Mouse (Mus musculus) kidney, adult 9 months (tissue): ENCODE results near the gene Cyp2e1.

Experiments
- DNase-seq: peaks from one replicate; pipeline ENCODE4 v3.0.0; 2022

Cyp2e1 gene

GRCm38 (mm10) chr7:140763447-140764020 lies at the start of gene Cyp2e1:
Gene Cyp2e1, plus strand, starts transcription at chr7:140763739.
- DNase-seq = peak; percentile 95

- peak; percentile 21 for DNase-seq
These were observed 46.1 kb upstream of the Cyp2e1 start for GRCm38 (mm10) chr7:140717155-140718055.

- peak; percentile 58 for DNase-seq
These were observed 42.4 kb upstream of the Cyp2e1 start for GRCm38 (mm10) chr7:140721095-140721494.

- no peak for DNase-seq
These were observed 38.0 kb upstream of the Cyp2e1 start for GRCm38 (mm10) chr7:140725558-140725957.

- DNase-seq = no peak
These were observed 30.4 kb upstream of the Cyp2e1 start for GRCm38 (mm10) chr7:140733162-140733561.

- DNase-seq = no peak
These were observed 16.1 kb upstream of the Cyp2e1 start for GRCm38 (mm10) chr7:140747402-140747801.

GRCm38 (mm10) chr7:140748116-140748826 lies 15.3 kb upstream of the Cyp2e1 start:
- peak; percentile 50 for DNase-seq

- DNase-seq = no peak
These were observed 14.7 kb upstream of the Cyp2e1 start for GRCm38 (mm10) chr7:140748827-140749160.

GRCm38 (mm10) chr7:140754556-140754955 lies 9.0 kb upstream of the Cyp2e1 start:
- DNase-seq = no peak

- DNase-seq = no peak
These were observed 7.2 kb upstream of the Cyp2e1 start for GRCm38 (mm10) chr7:140756151-140756854.

GRCm38 (mm10) chr7:140760647-140761046 lies 2.9 kb upstream of the Cyp2e1 start:
- DNase-seq = peak; percentile 65

GRCm38 (mm10) chr7:140765391-140765790 lies 1.9 kb downstream of the Cyp2e1 start:
- DNase-seq = peak; percentile 66

- no peak for DNase-seq
These were observed 2.6 kb downstream of the Cyp2e1 start for GRCm38 (mm10) chr7:140765888-140766739.

- DNase-seq = no peak
These were observed 17.0 kb downstream of the Cyp2e1 start for GRCm38 (mm10) chr7:140780548-140780947.

GRCm38 (mm10) chr7:140787406-140788052 lies 24.0 kb downstream of the Cyp2e1 start, which contains the start of gene Syce1:
Gene Syce1, minus strand, starts transcription at chr7:140787852.
- no peak for DNase-seq

GRCm38 (mm10) chr7:140788053-140788435 lies 24.5 kb downstream of the Cyp2e1 start:
- no peak for DNase-seq

GRCm38 (mm10) chr7:140793541-140793940 lies 30.0 kb downstream of the Cyp2e1 start:
- DNase-seq = no peak

GRCm38 (mm10) chr7:140797619-140798018 lies 34.1 kb downstream of the Cyp2e1 start:
- DNase-seq = no peak

- no peak for DNase-seq
These were observed 34.7 kb downstream of the Cyp2e1 start for GRCm38 (mm10) chr7:140798212-140798611.

- peak; percentile 72 for DNase-seq
These were observed 39.1 kb downstream of the Cyp2e1 start for GRCm38 (mm10) chr7:140802629-140803028.

- DNase-seq = peak; percentile 92
These were observed 42.2 kb downstream of the Cyp2e1 start for GRCm38 (mm10) chr7:140805704-140806103.
